Mouse (Mus musculus) lung, adult 18-20 months (tissue): ENCODE results near the gene Defa2.
"Not testable (repeated sequence)": the region's sequence is repeated elsewhere in the genome, so short reads cannot be mapped to it uniquely, and the experiment has no call there.

ENCODE experiments used
- DNase-seq, 2 experiments: peaks; one replicate each; pipeline ENCODE4 v3.0.0; 2022; ENCODE audit warnings: mixed read lengths in 2 of 2

Defa2 gene

GRCm38 (mm10) chr8:21378215-21378614 lies at the start of gene Defa2:
Gene Defa2, plus strand, starts transcription at chr8:21378515.
- DNase-seq, result not testable (repeated sequence)

GRCm38 (mm10) chr8:21391511-21391910 lies 13.2 kb downstream of the Defa2 start, which contains the start of gene Defa33:
Gene Defa33, plus strand, starts transcription at chr8:21391811.
- DNase-seq, result not testable (repeated sequence)

GRCm38 (mm10) chr8:21427111-21427510 lies 48.8 kb downstream of the Defa2 start, which contains the start of gene Defa36:
Gene Defa36, plus strand, starts transcription at chr8:21427411.
- not testable (repeated sequence) for DNase-seq
